Mouse (Mus musculus) adrenal gland, adult 8-10 months (tissue): ENCODE results near the gene Akt3. TPM values are rescaled to one million over a fixed set of nuclear protein-coding genes. Genes with fewer than 3 reads are reported as not detected.

Experiments
- DNase-seq: peaks from one replicate; pipeline ENCODE4 v3.0.0; 2022
- total RNA-seq, 4 experiments: library from RNA; stranded (reverse); gene quantifications; 2 replicates each; pipeline ENCODE4 v1.2.4; 2022

Akt3 gene
- 10 to 100 TPM; 31.2 to 43.1 (median 36.3) TPM for total RNA-seq

- DNase-seq = no peak
These were observed at the start of gene Akt3 for GRCm38 (mm10) chr1:177258034-177258342. Akt3 (minus strand) TSS chr1:177258203.

DNA sequence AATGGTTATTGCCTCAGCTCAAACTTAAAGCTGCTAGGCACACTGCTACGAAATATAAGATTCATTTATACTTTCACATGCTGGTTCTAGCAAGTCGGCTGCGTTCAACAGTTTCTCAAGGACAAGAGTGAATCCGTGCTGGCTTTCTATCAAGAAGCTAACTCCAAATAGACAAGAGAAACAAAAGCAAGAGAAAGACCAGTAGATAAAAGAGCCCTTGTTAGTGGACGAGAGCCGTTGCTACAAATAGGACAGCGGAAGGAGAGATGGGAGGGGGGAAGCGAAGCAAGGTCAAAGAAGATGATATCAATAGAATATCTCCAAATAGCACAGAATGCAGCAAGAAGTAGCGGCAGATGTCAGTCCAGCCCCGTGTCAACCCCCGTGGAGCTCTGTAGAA is 49.5 kb upstream of the Akt3 start:
- DNase-seq = no peak

GRCm38 (mm10) chr1:177298231-177298630 is 40.2 kb upstream of the Akt3 start:
- no peak for DNase-seq

GRCm38 (mm10) chr1:177286764-177287163 is 28.8 kb upstream of the Akt3 start:
- DNase-seq = no peak

DNA sequence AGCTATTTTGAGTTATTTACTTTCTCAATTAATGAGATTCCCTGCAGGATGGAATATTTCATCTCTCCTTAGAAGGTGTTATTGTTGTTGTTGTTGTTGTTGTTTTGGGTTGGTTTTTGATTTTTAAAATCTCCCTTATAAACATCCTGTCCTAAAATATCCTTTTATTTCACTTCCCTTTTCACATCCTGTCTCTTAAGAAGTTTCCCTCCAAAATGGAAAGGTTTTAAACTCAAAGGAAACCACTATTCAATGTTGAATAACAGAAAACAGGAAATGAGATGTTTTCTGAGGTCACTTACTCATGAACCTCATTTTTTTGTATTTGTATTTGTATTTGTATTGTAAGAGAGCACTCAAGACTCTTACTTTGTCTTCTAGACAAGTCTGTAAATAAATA is 23.9 kb upstream of the Akt3 start:
- no peak for DNase-seq

GRCm38 (mm10) chr1:177277361-177277760 is 19.4 kb upstream of the Akt3 start:
- DNase-seq = no peak

DNA sequence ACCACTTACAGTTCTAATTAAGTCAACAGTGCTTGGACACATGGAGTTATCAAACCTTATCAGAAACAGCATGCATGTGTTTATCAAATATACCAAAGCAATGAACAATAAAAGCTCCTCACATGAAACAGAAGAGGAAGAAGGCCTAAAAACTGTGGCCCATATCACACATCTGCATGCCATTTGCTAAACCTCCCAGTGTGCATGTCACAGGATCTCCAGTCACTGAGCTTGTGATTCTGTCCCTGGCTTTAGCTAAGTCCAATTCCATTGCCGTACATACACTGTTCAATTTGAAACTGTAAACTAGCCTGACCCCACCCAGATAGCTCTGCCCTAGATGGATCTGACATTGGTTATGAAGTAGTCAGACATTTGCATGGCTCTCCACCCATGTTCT is 9.6 kb upstream of the Akt3 start:
- DNase-seq = no peak

- no peak for DNase-seq
These were observed 4.9 kb upstream of the Akt3 start for GRCm38 (mm10) chr1:177262926-177263325.

- DNase-seq = no peak
These were observed 2.8 kb upstream of the Akt3 start for GRCm38 (mm10) chr1:177260796-177261195.

GRCm38 (mm10) chr1:177259038-177259600 is 1.1 kb upstream of the Akt3 start:
- DNase-seq = no peak

- DNase-seq = peak; percentile 72
These were observed 487 bp upstream of the Akt3 start for GRCm38 (mm10) chr1:177258343-177259037.

DNA sequence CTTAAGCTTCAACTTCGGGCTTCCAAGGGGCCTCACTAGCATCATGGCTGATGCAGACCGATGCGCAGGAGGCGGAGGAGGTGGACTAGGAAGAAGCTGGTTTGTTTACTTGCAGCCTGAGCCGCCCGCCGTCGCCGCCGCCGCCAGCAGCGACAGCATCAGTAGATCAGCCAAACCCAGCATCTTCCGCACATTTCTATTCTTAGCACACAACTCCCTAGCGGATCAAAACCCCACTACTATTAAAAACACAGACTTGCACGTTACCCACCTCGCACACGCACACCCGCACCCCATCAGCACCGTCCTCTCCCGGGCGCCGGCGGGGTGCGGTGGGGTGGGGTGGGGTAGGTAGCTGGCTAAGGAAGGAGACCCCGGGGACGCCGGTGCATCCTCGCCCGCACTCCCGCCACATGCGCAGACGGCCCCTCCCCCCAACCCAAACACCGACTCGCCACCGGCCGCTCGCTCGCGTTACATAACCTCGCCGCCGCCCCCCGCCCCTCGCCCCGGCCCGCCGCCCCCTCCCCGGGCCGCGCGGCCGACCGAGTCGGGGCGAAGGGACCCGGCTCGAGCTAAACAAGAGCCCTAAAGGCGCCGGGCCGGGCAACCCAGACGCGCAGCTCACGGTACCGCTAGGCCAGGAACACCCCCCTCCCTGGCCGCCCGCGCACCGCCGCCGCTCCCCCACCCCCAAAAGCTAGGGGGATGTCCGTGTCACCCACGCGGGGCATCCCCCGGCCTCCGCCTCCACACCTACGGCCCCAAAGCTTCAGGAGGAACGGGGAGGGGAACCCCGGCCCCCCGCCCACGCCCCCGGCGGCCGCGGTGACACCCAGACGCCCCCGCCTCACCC is 597 bp downstream of the Akt3 start:
- DNase-seq = peak; percentile 50

- no peak for DNase-seq
These were observed 9.4 kb downstream of the Akt3 start for GRCm38 (mm10) chr1:177248638-177249037.

DNA sequence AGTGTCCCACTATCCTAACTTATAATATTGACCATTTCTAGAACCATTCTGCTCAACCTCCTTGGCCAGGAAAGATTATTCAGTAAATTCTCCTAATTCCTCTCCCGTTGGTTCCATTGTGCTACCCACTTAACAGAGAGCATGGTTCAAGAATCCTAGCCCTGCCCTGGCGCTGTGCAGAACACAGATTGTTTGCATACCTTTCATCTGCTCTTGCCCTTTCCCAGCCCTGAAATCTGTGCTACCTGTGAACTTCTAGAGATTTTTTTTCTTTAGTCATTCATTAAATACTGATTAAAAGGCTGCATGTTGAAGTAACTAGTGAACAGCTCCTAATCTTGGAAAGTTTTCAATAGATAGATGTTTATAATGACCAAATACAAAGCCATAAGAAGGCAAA is 19.6 kb downstream of the Akt3 start:
- no peak for DNase-seq

DNA sequence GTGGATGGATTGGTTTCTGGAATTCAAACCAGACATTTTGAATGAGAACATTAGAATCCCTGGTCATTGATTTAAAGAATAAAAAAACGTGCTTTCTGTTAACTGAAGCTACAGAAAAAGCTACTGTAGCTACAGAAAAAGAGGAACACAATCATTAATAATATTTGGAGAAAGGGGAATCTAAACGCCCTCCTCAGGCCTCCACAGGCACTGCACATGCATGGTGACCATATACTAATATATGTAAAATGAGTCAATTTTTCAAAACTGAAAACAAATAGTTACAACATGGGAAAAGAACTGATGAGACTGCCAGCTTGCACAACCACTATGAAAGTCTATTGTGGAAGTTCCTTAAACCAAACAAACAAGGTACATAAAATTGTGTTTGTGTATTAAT is 21.3 kb downstream of the Akt3 start:
- no peak for DNase-seq

DNA sequence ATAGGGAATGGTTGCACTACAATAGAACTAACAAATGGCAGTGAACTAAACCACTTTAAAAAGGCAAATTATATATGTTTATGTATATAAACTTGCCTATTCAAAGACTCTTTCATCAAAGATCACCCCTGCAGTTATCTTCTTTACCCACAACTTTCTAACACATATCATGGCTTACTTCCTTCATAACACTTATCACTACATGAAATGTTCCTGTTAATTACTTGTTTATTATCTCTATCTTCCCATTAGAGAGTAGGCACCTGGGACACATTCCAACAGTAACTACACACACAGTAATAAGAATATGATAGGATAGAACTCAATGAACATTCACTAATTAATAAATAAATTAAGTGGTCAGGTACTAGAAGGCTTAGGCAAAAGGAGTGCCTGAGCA is 21.8 kb downstream of the Akt3 start:
- no peak for DNase-seq

- no peak for DNase-seq
These were observed 23.5 kb downstream of the Akt3 start for GRCm38 (mm10) chr1:177234462-177234861.

DNA sequence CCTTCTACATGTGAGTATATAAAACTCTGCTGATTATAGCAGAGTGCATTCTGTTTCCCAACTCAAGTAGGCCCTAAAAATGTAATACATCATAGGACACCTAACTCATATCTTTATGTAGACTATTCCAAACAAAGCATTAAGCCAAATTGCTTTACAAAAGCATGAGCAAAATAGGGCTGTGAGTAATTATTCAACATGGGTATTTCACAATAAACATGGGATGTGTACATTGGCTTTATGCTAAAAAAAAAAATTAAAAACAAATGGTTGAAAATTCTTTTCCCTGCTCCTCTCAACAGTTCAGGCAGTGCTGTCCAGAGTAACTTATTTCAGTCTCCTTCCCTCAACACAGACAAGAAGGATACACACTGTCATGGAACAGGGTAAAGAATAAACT is 26.9 kb downstream of the Akt3 start:
- DNase-seq = no peak

- DNase-seq = no peak
These were observed 59.0 kb downstream of the Akt3 start for GRCm38 (mm10) chr1:177198978-177199377.

GRCm38 (mm10) chr1:177195224-177195623 is 62.8 kb downstream of the Akt3 start:
- no peak for DNase-seq

GRCm38 (mm10) chr1:177194324-177194723 is 63.7 kb downstream of the Akt3 start:
- DNase-seq = no peak

- DNase-seq = no peak
These were observed 66.4 kb downstream of the Akt3 start for GRCm38 (mm10) chr1:177191623-177192022.

GRCm38 (mm10) chr1:177190358-177190757 is 67.6 kb downstream of the Akt3 start:
- DNase-seq = no peak

DNA sequence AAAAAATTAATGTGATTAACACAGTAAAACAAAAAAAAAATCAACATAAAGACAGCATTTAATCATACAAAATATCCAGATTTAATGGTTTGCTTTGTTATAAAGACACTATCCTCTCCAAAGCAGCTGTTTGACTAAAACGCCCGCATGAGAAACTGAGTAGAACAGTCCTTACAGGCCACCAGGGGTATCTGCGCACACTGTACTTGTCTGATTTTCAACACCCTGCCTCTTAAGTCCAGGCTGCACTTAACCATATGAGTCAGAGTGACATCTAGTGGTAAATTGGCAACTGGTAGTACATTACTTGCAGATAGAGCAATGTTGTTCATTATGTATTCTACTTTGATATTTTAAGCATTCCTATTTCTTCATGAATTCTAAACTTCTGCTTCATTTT is 69.3 kb downstream of the Akt3 start:
- DNase-seq = no peak
